Mouse (Mus musculus) embryonic fibroblast, embryonic 13.5 days (primary cell): Measurements from ENCODE around the gene Syngap1. TPM values are rescaled to one million over a fixed set of nuclear protein-coding genes. Genes with fewer than 3 reads are reported as not detected.
"Not testable (repeated sequence)": the region's sequence is repeated elsewhere in the genome, so short reads cannot be mapped to it uniquely, and the experiment has no call there.

Source experiments
- H3K27ac ChIP-seq: 2 replicates; pipeline ENCODE4 v1.5.1; 2012; ENCODE audit warnings: low read length, control low read depth, inconsistent platforms; ENCODE audit not compliant: insufficient read depth
- H3K4me1 ChIP-seq: 2 replicates; pipeline ENCODE4 v1.6.1; 2011; ENCODE audit warnings: low read length; ENCODE audit not compliant: control insufficient read depth, insufficient read depth
- H3K4me3 ChIP-seq: 2 replicates; pipeline ENCODE4 v1.5.1; 2011; ENCODE audit warnings: mild to moderate bottlenecking, control low read depth, low read length; ENCODE audit not compliant: insufficient read depth
- CTCF ChIP-seq: IDR thresholded peaks from 2 replicates; pipeline ENCODE4 v1.5.1; 2011; ENCODE audit warnings: mild to moderate bottlenecking, control low read depth, low read length, moderate library complexity, borderline replicate concordance; ENCODE audit not compliant: insufficient read depth
- POLR2A ChIP-seq: IDR thresholded peaks from 2 replicates; pipeline ENCODE4 v1.6.1; 2011; ENCODE audit warnings: low read depth, mild to moderate bottlenecking, control low read depth, low read length, moderate library complexity
- polyA plus RNA-seq: library from polyadenylated mRNA; stranded (reverse); fragments of >200 nt; gene quantifications from 2 replicates; pipeline ENCODE4 v1.2.4, GENCODE M21; 2011; ENCODE audit warnings: low read depth; ENCODE audit not compliant: missing spikeins, insufficient read length

Syngap1 gene
- polyA plus RNA-seq, 1 experiment, result 52.2 TPM

- no peak within 1 kb of the TSS for H3K27ac ChIP-seq
- peak within 1 kb of the TSS; percentile 54 for H3K4me3 ChIP-seq
- TF ChIP-seq POLR2A, result peak; percentile 86
- peak; percentile 100 for TF ChIP-seq CTCF
- H3K4me1 ChIP-seq, result no peaks in the 10 kb centered on the region
Observed at GRCm38 (mm10) chr17:26916711-26917482, 24.2 kb upstream of the Syngap1 start, which contains the start of gene Kifc5b. TSS of gene Kifc5b (plus strand) at chr17:26917091.

GRCm38 (mm10) chr17:26917560-26917959 is 23.5 kb upstream of the Syngap1 start:
- H3K27ac ChIP-seq, H3K4me1 ChIP-seq: not testable (repeated sequence)
- H3K4me3 ChIP-seq, result peak overlapping the region; percentile 54

DNA sequence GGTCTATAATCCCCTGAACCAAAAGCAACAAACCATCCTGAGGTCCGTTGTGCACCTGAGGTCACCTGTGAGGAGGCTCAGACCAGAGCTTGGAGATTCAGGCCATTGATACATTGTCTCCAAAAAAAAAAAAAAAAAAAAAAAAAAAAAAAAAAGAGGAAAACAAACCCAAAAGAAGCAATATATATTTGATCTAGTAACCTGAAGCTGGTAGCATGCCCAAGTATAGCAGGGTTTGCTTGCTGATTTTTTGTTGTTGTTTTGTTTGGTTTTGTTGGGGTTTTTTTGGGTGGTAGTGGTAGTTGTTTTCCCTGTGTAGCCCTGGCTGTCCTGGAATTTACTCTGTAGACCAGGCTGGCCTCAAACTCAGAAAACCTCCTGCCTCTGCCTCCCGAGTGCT is 22.7 kb upstream of the Syngap1 start:
- no peak for TF ChIP-seq POLR2A
- TF ChIP-seq CTCF, result no peak
- no peak overlapping the region for H3K27ac ChIP-seq
- no peaks in the 10 kb centered on the region for H3K4me1 ChIP-seq
- peak overlapping the region; percentile 54 for H3K4me3 ChIP-seq

GRCm38 (mm10) chr17:26919516-26919915 is 21.5 kb upstream of the Syngap1 start:
- not testable (repeated sequence) for H3K27ac ChIP-seq, H3K4me3 ChIP-seq, H3K4me1 ChIP-seq

DNA sequence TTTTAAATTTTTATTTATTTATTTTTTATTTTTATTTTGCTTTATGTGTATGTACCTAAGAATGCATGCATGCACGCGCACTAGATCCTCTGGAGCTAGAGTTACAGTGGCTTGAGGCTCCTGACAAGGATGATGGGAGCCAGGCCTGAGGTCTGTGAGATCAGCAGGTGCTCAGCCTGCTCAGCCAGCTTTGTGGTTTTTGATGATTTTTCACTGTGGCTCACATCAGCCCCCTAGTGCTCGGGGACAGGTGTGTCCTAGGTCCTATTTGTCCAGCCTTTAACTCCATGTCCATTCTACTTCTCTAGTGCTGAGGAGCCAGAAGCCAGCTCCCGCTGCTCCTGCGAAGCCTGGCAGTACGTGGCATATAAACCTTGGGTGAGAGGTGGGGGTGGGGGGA is 18.7 kb upstream of the Syngap1 start:
- H3K4me3 ChIP-seq, H3K27ac ChIP-seq, H3K4me1 ChIP-seq: not testable (repeated sequence)

DNA sequence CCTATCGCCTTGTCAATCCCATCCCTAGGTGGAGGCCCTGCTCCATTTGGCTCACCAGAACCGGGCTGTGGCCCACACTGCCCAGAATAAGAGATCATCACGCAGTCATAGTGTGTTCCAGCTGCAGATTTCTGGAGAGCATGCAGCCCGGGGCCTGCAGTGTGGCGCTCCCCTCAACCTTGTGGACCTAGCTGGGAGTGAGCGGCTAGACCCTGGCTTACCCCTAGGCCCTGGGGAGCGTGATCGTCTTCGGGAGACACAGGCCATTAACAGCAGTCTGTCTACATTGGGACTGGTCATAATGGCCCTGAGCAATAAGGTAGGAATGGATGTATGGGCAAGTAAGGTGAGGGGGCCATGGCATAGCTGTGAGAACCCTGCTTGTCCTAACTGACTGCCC is 15.6 kb upstream of the Syngap1 start:
- H3K4me1 ChIP-seq, H3K27ac ChIP-seq, H3K4me3 ChIP-seq: not testable (repeated sequence)

GRCm38 (mm10) chr17:26931795-26932194 is 9.3 kb upstream of the Syngap1 start:
- H3K27ac ChIP-seq, H3K4me3 ChIP-seq, H3K4me1 ChIP-seq: not testable (repeated sequence)
- peak; percentile 34; the same call in 1 of the 2 replicates for TF ChIP-seq CTCF

DNA sequence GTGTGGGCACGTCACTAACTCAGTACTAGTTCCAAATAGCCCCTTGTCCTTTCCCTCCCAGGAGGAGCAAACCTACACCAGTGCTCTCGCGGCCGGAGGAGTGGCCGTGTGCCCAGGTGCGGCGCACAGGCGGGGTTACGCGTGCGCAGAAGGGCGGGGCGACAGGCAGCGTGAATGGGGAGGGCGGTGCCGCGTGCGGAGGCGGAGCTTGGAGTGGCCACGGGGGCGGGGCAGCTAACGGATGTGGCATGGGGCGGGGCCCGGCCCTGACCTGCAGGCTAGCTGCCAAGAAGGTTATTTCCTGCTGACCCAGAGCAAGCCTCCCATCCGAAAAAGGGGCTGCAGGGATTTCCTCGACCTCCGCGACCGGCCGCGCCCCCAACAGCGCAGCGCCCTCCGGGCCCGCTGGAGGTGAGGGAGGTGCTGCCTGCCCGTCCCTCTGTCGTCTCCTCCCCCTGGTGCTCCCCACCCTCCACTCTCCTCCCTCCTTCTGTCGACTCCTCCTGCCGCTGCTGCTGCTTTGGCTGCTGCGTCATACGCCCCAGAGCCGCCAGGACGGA is 8.1 kb upstream of the Syngap1 start, which contains the start of gene Phf1:
Gene Phf1 (plus strand): TSS at position 214 of the 560 bp plus-strand sequence.
- Histone ChIP-seq H3K4me3 (peak within 1 kb of the TSS; percentile 78), H3K27ac (peak within 1 kb of the TSS; percentile 65), H3K4me1 (peaks cover 3% of the 10 kb centered on the region; the same call in 1 of the 2 replicates)
- TF ChIP-seq CTCF (no peak), POLR2A (peak; percentile 87)

GRCm38 (mm10) chr17:26933419-26933818 is 7.6 kb upstream of the Syngap1 start:
- Histone ChIP-seq H3K27ac (no peak overlapping the region), H3K4me3 (peak overlapping the region; percentile 78), H3K4me1 (peaks cover 3% of the 10 kb centered on the region; the same call in 1 of the 2 replicates)
- no peak for TF ChIP-seq POLR2A
- no peak for TF ChIP-seq CTCF

GRCm38 (mm10) chr17:26933885-26934827 is 6.9 kb upstream of the Syngap1 start:
- Histone ChIP-seq H3K27ac (no peak overlapping the region), H3K4me3 (peak overlapping the region; percentile 78), H3K4me1 (peaks cover 3% of the 10 kb centered on the region; the same call in 1 of the 2 replicates)
- TF ChIP-seq POLR2A (no peak), CTCF (no peak)

GRCm38 (mm10) chr17:26935027-26935426 is 6.0 kb upstream of the Syngap1 start:
- H3K4me3 ChIP-seq, result no peak overlapping the region
- H3K27ac ChIP-seq, result no peak overlapping the region
- H3K4me1 ChIP-seq, result peaks cover 3% of the 10 kb centered on the region; the same call in 1 of the 2 replicates
- TF ChIP-seq CTCF (no peak), POLR2A (no peak)
